Mouse (Mus musculus) spleen, adult 2 months (tissue): Measurements from ENCODE around the gene St6galnac3. TPM values are rescaled to one million over a fixed set of nuclear protein-coding genes. Genes with fewer than 3 reads are reported as not detected.

Experiments used
- DNase-seq, 2 experiments: peaks; one replicate each; pipeline versions ENCODE4 v3.0.0 to v3.0.0-alpha.2; 2012 to 2021; ENCODE audit warnings: low spot score in 2 of 2, low read depth in 1 of 2
- H3K27ac ChIP-seq: fragments of 200-500 bp; 2 replicates; pipeline ENCODE4 v1.5.1; 2012; ENCODE audit warnings: low read length, inconsistent platforms; ENCODE audit not compliant: insufficient read depth
- H3K27me3 ChIP-seq: fragments of 200-500 bp; 2 replicates; pipeline ENCODE4 v1.6.1; 2012; ENCODE audit warnings: mild to moderate bottlenecking, moderate library complexity, low read length, inconsistent platforms; ENCODE audit not compliant: control insufficient read depth, insufficient read depth
- H3K36me3 ChIP-seq: fragments of 200-500 bp; 2 replicates; pipeline ENCODE4 v1.6.1; 2012; ENCODE audit warnings: mild to moderate bottlenecking, low read length, inconsistent platforms; ENCODE audit not compliant: control insufficient read depth, insufficient read depth
- H3K4me1 ChIP-seq: fragments of 200-500 bp; 2 replicates; pipeline ENCODE4 v1.6.1; 2011; ENCODE audit warnings: inconsistent platforms; ENCODE audit not compliant: control insufficient read depth, insufficient read depth, insufficient read length
- H3K4me3 ChIP-seq: fragments of 200-500 bp; 2 replicates; pipeline ENCODE4 v1.5.1; 2011; ENCODE audit warnings: mild to moderate bottlenecking, inconsistent platforms; ENCODE audit not compliant: insufficient read depth, insufficient read length; ENCODE audit errors: extremely low read depth
- CTCF ChIP-seq: fragments of 200-500 bp; IDR thresholded peaks from 2 replicates; pipeline ENCODE4 v1.5.1; 2011; ENCODE audit warnings: mild to moderate bottlenecking, inconsistent platforms; ENCODE audit not compliant: insufficient read depth, insufficient read length, insufficient replicate concordance; ENCODE audit errors: extremely low read depth
- POLR2A ChIP-seq: fragments of 200-500 bp; IDR thresholded peaks from 2 replicates; pipeline ENCODE4 v1.6.1; 2011; ENCODE audit warnings: low read depth, low read length, inconsistent platforms
- WGBS: fragments of 180-500 bp; shearing (Covaris S2); methylation state at CpG from one replicate; pipeline ENCODE4 v1.1.7; 2018; 5-methylcytosine and 5-hydroxymethylcytosine counted together
- polyA plus RNA-seq: library from polyadenylated mRNA; depleted of rRNA; stranded (reverse); fragments of >200 nt; gene quantifications from 2 replicates; pipeline ENCODE4 v1.2.3, GENCODE M21; 2012

The St6galnac3 gene
- polyA plus RNA-seq, 1 experiment = 3.0 TPM

GRCm38 (mm10) chr3:153509029-153509428 is 215.9 kb downstream of the St6galnac3 start:
- 92% methylated on average over 3 of the region's 3 CpGs for WGBS
- no peak for DNase-seq
- Histone ChIP-seq H3K27ac (no peak overlapping the region), H3K27me3 (no peaks in the 10 kb centered on the region), H3K4me3 (no peak overlapping the region), H3K4me1 (no peaks in the 10 kb centered on the region), H3K36me3 (no peaks in the 10 kb centered on the region)
- TF ChIP-seq POLR2A (no peak), CTCF (no peak)

DNA sequence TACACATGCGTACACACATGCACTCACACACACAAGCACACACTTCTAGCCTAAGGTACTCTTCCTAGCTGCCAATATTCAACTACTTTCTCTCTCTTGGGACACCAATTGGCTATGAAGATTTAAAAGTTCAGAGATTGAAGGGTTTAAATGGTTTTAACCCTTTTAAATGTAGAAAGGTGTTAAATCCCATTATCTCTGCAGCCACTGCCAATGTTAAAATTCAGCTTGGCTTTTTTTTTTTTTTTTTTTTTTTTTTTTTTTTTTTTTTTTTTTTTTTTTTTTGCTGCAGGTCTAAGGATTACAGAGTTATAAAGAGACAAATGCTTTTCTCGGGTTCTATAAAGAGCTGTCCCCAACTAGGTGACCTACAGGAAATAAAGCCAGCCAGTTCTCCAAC is 216.4 kb downstream of the St6galnac3 start:
- no peak for TF ChIP-seq CTCF
- TF ChIP-seq POLR2A = no peak
- no peaks in the 10 kb centered on the region for H3K27me3 ChIP-seq
- H3K36me3 ChIP-seq = no peaks in the 10 kb centered on the region
- no peak overlapping the region for H3K27ac ChIP-seq
- DNase-seq = no peak
- no peak overlapping the region for H3K4me3 ChIP-seq
- no peaks in the 10 kb centered on the region for H3K4me1 ChIP-seq
- WGBS = 93% methylated on average over 2 of the region's 2 CpGs

DNA sequence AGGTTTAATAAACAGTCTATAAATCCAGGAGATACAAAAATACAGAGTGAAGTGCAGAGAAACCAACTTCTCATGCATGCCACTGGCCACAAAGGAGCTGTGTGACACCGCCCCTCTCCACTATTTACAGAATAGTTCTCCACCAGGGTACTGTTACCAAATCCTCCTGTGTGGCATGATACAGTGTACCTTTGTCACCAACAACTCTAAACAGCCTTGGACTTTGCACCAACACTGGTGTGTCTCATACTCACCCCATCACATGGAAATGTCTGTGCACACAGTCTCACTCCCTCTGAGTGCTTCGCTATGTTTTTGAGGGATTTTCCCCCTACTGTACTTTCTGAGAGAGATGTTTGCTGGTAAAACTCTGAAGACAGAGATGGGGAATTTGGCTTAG is 217.4 kb downstream of the St6galnac3 start:
- Histone ChIP-seq H3K27ac (no peak overlapping the region), H3K27me3 (no peaks in the 10 kb centered on the region), H3K36me3 (no peaks in the 10 kb centered on the region), H3K4me3 (no peak overlapping the region), H3K4me1 (no peaks in the 10 kb centered on the region)
- WGBS = 97% methylated on average over 2 of the region's 2 CpGs
- no peak for DNase-seq
- TF ChIP-seq CTCF (no peak), POLR2A (no peak)

GRCm38 (mm10) chr3:153502488-153502887 is 222.5 kb downstream of the St6galnac3 start:
- Histone ChIP-seq H3K4me1 (no peaks in the 10 kb centered on the region), H3K4me3 (no peak overlapping the region), H3K27me3 (no peaks in the 10 kb centered on the region), H3K36me3 (no peaks in the 10 kb centered on the region), H3K27ac (no peak overlapping the region)
- DNase-seq = no peak
- 89% methylated on average over 4 of the region's 4 CpGs for WGBS
- TF ChIP-seq CTCF (no peak), POLR2A (no peak)

DNA sequence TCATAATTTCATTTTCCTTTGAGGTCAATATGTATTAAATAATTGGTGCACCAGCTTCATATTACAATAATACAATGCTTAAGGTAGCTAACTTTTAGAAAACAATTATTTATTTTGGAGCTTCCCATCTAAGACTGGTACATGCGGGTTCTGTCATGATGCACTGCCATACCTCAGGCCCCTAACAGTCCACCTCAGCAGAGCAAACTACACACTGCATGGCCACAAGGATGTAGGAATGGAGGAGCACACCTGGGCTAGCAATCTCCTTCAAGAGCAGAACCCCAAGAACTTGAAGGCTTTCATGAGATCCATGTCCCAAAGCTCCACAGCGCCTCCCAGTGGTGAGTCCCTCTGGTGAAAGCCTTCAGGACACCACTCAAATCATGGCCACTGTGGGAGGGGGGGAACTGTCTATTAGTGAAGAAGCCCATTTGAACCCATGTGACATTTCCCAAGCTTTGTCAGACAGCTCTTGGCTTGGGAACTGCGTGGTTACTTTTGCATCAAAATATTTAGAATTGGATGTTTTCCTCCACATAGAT is 223.6 kb downstream of the St6galnac3 start:
- H3K36me3 ChIP-seq = no peaks in the 10 kb centered on the region
- DNase-seq = peak in 1 of 2 experiments; percentile 26
- H3K4me1 ChIP-seq = no peaks in the 10 kb centered on the region
- no peaks in the 10 kb centered on the region for H3K27me3 ChIP-seq
- no peak overlapping the region for H3K27ac ChIP-seq
- TF ChIP-seq CTCF (peak; percentile 56; the same call in 1 of the 2 replicates), POLR2A (no peak)
- H3K4me3 ChIP-seq = no peak overlapping the region
- WGBS = 71% methylated on average over 3 of the region's 3 CpGs

DNA sequence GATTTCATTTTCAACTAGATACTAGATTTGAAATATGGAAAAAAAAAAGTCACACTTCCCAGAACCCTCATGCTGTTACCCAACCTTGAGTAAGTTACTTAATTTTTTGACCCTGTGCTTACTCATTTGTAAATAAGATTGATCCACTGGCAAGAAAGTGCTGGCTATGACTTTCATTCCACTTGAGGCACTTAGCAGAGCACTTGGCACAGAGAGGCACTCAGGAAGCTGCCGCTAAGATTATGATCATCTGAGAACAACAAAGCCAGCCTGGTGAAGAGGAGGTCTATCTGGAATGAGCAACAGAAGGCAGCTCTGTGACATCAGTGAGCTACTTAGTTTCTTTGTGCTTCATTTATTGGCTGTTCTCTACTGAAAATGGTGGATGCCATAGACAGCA is 232.0 kb downstream of the St6galnac3 start:
- no peak for TF ChIP-seq POLR2A
- TF ChIP-seq CTCF = no peak
- Histone ChIP-seq H3K4me1 (no peaks in the 10 kb centered on the region), H3K4me3 (no peak overlapping the region), H3K36me3 (no peaks in the 10 kb centered on the region), H3K27ac (no peak overlapping the region), H3K27me3 (no peaks in the 10 kb centered on the region)
- no peak for DNase-seq
- 56% methylated on average over 1 of the region's 1 CpGs for WGBS

DNA sequence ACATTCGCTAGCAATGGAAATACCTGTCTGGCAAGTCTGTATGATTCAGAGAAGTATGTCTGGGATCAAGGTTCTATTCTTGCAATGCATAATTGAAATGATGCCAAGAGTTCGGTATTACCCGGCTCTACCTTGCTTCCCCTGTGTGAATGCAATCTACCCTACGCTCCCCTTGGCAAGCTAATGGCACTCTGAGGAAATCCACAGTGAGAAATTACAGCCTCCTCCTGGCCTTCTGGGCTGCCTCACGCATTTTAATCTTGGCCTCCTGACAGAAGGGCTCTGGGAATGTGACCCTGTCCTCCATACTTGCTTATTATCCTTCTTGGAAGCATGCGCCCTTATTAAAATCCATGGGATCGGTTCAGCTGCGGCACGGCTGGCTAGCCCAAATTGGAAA is 235.3 kb downstream of the St6galnac3 start:
- Histone ChIP-seq H3K27ac (no peak overlapping the region), H3K27me3 (no peaks in the 10 kb centered on the region), H3K36me3 (no peaks in the 10 kb centered on the region), H3K4me1 (no peaks in the 10 kb centered on the region), H3K4me3 (no peak overlapping the region)
- no peak for DNase-seq
- WGBS = 89% methylated on average over 9 of the region's 9 CpGs
- TF ChIP-seq CTCF (no peak), POLR2A (no peak)
